Mouse (Mus musculus) adipocyte (in vitro differentiated cells): Measurements from ENCODE around the gene Bricd5.
"Not testable (repeated sequence)": the region's sequence is repeated elsewhere in the genome, so short reads cannot be mapped to it uniquely, and the experiment has no call there.

ENCODE experiments used
- DNase-seq: peaks from one replicate; pipeline ENCODE4 v3.0.0-alpha.2; 2016; ENCODE audit warnings: low spot score

Gene Bricd5

GRCm38 (mm10) chr17:24473612-24474275 is at the start of gene Bricd5:
TSS of gene Bricd5 (plus strand) at chr17:24473884.
- DNase-seq, result no peak

- no peak for DNase-seq
Observed at GRCm38 (mm10) chr17:24424489-24424888, 49.2 kb upstream of the Bricd5 start.

DNA sequence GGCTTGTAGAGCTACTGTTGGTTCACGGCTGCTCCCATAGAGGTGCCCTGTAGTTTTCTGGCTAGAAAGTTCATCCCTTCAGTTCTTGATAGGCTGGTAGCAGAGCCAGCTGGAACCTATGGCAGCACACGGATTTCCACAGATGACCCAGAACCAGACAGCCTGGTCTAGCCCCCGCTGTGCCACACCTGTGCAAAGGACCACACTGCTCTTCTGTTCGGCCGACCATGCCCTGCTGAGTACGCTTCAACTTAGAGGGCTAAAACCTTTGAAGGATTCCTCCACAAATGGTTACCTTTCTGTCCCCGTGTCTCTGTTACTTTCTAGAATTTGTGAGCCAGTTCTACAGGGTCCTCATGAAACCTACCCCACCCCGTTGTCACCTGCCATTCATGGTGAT is 48.4 kb upstream of the Bricd5 start:
- DNase-seq, result not testable (repeated sequence)

GRCm38 (mm10) chr17:24425905-24426304 is 47.8 kb upstream of the Bricd5 start:
- no peak for DNase-seq

- DNase-seq, result peak; percentile 100
Observed at GRCm38 (mm10) chr17:24426471-24427169, 47.1 kb upstream of the Bricd5 start, which contains the start of gene Eci1. TSS of gene Eci1 (plus strand) at chr17:24426641.

DNA sequence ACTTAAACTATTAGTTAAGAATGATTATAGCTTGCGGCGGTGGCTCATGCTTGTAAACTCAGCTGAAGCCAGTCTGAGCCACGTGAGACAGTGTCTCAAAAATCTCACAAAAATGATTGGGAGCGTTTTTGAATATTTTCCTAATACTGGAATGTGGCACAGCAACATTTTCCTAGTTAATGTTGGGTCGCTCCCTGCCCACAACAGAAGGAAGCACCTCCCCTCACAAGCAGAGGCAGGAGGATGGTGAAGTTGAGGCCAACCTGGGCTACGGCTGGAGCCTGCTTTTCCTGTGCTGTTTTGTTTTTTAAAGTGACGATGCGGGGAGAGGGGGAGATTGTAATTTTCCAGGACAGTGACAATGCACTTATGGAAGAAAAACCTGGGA is 46.5 kb upstream of the Bricd5 start:
- DNase-seq, result peak; percentile 46

GRCm38 (mm10) chr17:24429201-24429983 is 44.3 kb upstream of the Bricd5 start:
- peak; percentile 58 for DNase-seq

DNA sequence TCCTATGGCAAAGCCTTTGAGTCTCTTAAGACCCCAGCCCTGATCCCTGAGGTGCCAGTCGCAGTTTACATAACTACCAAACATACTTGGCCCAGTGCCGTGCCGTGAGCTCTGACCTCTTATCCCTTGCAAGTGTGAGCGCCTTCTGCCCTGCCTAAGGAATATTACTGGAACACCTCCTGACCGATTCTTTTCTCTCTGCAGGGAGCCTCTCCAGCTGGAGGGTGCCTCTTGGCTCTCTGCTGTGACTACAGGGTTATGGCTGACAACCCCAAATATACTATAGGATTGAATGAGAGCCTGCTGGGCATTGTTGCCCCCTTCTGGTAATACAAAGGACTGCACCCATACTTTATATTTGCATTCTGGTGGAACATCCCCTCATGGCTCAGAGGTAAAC is 36.7 kb upstream of the Bricd5 start:
- DNase-seq, result peak; percentile 55

DNA sequence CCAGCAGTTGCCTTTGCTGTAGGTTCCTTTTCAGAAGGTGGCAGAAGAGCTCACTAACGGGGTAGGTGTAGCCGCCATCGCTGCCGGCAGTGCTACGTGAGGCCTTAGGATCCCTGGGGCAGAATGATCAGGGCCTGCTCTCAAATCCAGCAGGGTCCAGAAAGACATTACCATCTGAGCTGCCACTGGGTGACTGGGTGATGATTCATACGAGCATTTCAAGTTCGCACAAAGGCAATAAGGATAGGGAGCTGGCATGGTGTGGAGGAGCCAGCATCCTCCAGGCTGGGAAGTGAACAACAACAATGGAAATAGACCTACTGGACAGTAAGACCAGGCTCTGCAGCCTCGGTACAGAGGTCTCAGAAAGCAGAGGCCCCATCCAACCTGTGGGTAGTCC is 33.3 kb upstream of the Bricd5 start:
- DNase-seq, result no peak

GRCm38 (mm10) chr17:24441148-24441547 is 32.5 kb upstream of the Bricd5 start:
- peak; percentile 40 for DNase-seq

DNA sequence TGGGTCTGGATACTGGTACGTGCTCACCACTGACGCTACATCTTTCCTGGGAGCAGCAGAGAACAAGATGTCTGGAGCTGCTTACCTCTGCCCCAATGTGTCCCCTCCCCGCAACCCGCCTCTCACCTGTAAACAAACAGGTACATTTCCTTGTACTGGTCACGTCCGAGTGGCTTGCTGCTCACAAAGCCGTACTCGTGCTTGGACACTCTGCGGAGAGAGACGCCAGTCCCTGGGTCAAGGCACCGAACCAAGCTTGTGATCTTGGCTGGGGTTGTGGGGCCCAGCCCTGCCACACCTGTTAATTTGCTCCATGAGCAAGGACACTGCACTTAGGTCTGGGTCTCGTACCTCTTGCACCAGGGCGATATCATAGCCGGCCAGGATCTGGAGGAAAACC is 31.6 kb upstream of the Bricd5 start:
- no peak for DNase-seq

GRCm38 (mm10) chr17:24442632-24443155 is 31.0 kb upstream of the Bricd5 start, which contains the start of gene Dnase1l2:
TSS of gene Dnase1l2 (minus strand) at chr17:24443105.
- DNase-seq, result no peak

- DNase-seq, result no peak
Observed at GRCm38 (mm10) chr17:24443409-24443808, 30.3 kb upstream of the Bricd5 start.

DNA sequence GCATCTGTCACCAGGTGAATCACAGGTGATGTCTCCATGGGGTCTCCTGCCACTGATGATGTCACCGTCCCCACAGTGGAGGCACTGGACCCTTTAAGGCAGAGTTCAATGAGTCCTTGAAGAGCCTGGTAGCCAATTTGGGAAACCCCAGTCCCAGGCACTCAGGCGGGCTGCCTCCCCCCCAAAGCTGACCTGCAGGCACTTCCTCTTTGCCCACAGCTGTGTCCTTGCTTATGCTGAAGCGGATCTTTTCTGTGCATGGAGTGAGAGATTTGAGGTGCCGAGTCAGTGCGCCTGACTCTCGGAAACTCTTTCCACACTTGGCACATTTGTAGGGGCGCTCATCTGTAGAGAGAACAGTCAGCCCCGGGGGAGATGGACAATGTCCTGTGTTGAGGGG is 27.1 kb upstream of the Bricd5 start:
- DNase-seq, result no peak

GRCm38 (mm10) chr17:24449507-24449906 is 24.2 kb upstream of the Bricd5 start:
- no peak for DNase-seq

DNA sequence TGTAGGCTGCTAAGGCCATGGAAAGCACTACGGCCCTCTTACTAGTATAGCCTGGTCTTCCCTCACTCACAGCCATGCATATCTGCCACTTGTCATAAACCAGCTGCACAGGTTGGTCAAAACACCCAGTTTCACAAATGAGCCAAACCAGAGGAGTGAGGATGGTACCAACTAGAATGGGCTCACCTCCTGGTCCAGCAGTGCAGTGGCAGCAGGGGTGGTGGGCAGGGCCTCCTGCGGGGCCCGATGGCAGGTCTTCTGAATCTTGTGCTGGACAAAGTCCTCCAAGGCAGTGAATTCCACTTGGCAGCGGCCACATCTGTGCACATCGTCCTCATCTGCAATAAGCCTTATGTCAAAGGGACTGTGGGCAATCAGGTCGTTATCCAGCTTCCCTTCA is 22.5 kb upstream of the Bricd5 start:
- DNase-seq, result no peak

GRCm38 (mm10) chr17:24453372-24453771 is 20.3 kb upstream of the Bricd5 start:
- DNase-seq, result no peak

GRCm38 (mm10) chr17:24454218-24454755 is 19.4 kb upstream of the Bricd5 start:
- no peak for DNase-seq

- peak; percentile 100 for DNase-seq
Observed at GRCm38 (mm10) chr17:24454756-24455522, 18.7 kb upstream of the Bricd5 start.

DNA sequence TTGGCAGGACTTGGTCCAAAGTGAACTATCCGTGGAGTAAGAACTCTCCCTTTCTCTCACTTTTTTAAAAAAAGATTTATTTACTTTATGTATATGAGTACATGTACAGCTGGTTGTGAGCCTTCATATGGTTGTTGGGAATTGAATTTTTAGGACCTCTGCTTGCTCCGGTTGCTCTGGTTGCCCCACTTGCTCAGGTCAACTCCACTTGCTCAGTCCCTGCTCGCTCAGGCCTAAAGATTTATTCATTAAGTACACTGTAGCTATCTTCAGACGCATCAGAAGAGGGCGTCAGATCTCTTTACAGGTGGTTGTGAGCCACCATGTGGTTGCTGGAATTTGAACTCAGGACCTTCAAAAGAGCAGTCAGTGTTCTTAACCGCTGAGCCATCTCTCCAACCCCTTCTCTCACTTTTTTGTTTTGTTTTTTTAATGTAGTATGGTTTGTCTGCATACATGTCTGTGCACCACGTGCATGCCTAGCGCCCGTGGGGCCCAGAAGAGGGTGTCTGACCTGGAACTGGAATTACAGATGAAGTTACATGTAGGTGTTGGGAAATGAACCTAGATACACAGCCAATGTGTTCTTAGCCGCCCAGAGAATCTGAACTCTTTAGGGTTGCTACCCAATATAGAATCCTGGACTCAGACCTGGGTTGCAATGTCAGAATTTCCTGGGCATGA is 18.0 kb upstream of the Bricd5 start:
- DNase-seq, result not testable (repeated sequence)

GRCm38 (mm10) chr17:24461580-24461979 is 12.1 kb upstream of the Bricd5 start:
- DNase-seq, result peak; percentile 66
